Mouse (Mus musculus): ENCODE measurements around the gene Slc44a3. TPM values are rescaled to one million over a fixed set of nuclear protein-coding genes. Genes with fewer than 3 reads are reported as not detected.
"Not testable (repeated sequence)": the region's sequence is repeated elsewhere in the genome, so short reads cannot be mapped to it uniquely, and the experiment has no call there.

Slc44a3 gene
- polyA plus RNA-seq, 1 experiment from 2014 or later: 15.2 TPM

GRCm38 (mm10) chr3:121552723-121553122 is 20.5 kb upstream of the Slc44a3 start:
- Histone ChIP-seq H3K4me2 (no peak overlapping the region), H3K4me3 (replicated peaks) (no peak overlapping the region), H3K9ac (no peak overlapping the region), H3K27ac (replicated peaks) (no peak overlapping the region), H3K4me1 (replicated peaks) (peaks cover 13% of the 10 kb centered on the region), H3K9me3 (replicated peaks) (no peaks in the 10 kb centered on the region), H3K36me3 (replicated peaks) (no peaks in the 10 kb centered on the region), H3K27me3 (no peaks in the 10 kb centered on the region)
- no peak for ATAC-seq (ENCODE audit: insufficient read depth)
- 76% methylated on average over 11 of the region's 11 CpGs for WGBS (ENCODE audit: insufficient replicate concordance)

GRCm38 (mm10) chr3:121550370-121550769 is 18.2 kb upstream of the Slc44a3 start:
- 9% methylated on average over 1 of the region's 1 CpGs for WGBS (ENCODE audit: insufficient replicate concordance)

GRCm38 (mm10) chr3:121547851-121548624 is 15.8 kb upstream of the Slc44a3 start:
- Histone ChIP-seq H3K27ac (replicated peaks) (0 out of 2 replicates have a peak overlapping the region, but pooled peaks have one; percentile 34), H3K4me2 (peak overlapping the region; percentile 36)

More at GRCm38 (mm10) chr3:121550370-121550769, 18.2 kb upstream of the Slc44a3 start:
- no peaks in the 10 kb centered on the region for H3K9me3 ChIP-seq (replicated peaks)
- H3K36me3 ChIP-seq (replicated peaks): no peaks in the 10 kb centered on the region
- no peak for ATAC-seq (ENCODE audit: insufficient read depth)
- H3K9ac ChIP-seq: no peak overlapping the region
- H3K4me2 ChIP-seq: no peak overlapping the region
- no peaks in the 10 kb centered on the region for H3K4me1 ChIP-seq (replicated peaks)
- H3K27ac ChIP-seq (replicated peaks): no peak overlapping the region
- no peaks in the 10 kb centered on the region for H3K27me3 ChIP-seq
- H3K4me3 ChIP-seq (replicated peaks): no peak overlapping the region

GRCm38 (mm10) chr3:121540621-121541020 is 8.4 kb upstream of the Slc44a3 start:
- Histone ChIP-seq H3K4me1 (replicated peaks) (no peaks in the 10 kb centered on the region; the same call in 1 of the 2 replicates), H3K36me3 (replicated peaks) (no peaks in the 10 kb centered on the region), H3K4me2 (no peak overlapping the region), H3K27me3 (no peaks in the 10 kb centered on the region), H3K27ac (replicated peaks) (no peak overlapping the region), H3K9me3 (replicated peaks) (no peaks in the 10 kb centered on the region), H3K9ac (no peak overlapping the region), H3K4me3 (replicated peaks) (no peak overlapping the region)
- 41% methylated on average over 5 of the region's 5 CpGs for WGBS (ENCODE audit: insufficient replicate concordance)
- ATAC-seq (ENCODE audit: insufficient read depth): no peak

More at GRCm38 (mm10) chr3:121547851-121548624, 15.8 kb upstream of the Slc44a3 start:
- H3K4me1 ChIP-seq (replicated peaks): no peaks in the 10 kb centered on the region
- no peaks in the 10 kb centered on the region for H3K36me3 ChIP-seq (replicated peaks)
- WGBS (ENCODE audit: insufficient replicate concordance): 14% methylated on average over 15 of the region's 15 CpGs
- H3K9ac ChIP-seq: no peak overlapping the region
- H3K9me3 ChIP-seq (replicated peaks): no peaks in the 10 kb centered on the region
- ATAC-seq (ENCODE audit: insufficient read depth): no peak
- no peaks in the 10 kb centered on the region for H3K27me3 ChIP-seq
- H3K4me3 ChIP-seq (replicated peaks): no peak overlapping the region; the same call in 1 of the 2 replicates

- no peak for ATAC-seq (ENCODE audit: insufficient read depth)
- Histone ChIP-seq H3K27ac (replicated peaks) (no peak overlapping the region), H3K4me2 (no peak overlapping the region), H3K9ac (no peak overlapping the region), H3K9me3 (replicated peaks) (no peaks in the 10 kb centered on the region), H3K4me3 (replicated peaks) (no peak overlapping the region), H3K4me1 (replicated peaks) (no peaks in the 10 kb centered on the region; the same call in 1 of the 2 replicates), H3K36me3 (replicated peaks) (no peaks in the 10 kb centered on the region), H3K27me3 (no peaks in the 10 kb centered on the region)
- WGBS (ENCODE audit: insufficient replicate concordance): 28% methylated on average over 8 of the region's 8 CpGs
These were observed 7.7 kb upstream of the Slc44a3 start for GRCm38 (mm10) chr3:121539871-121540431.

GRCm38 (mm10) chr3:121538847-121539246 is 6.6 kb upstream of the Slc44a3 start:
- not testable (repeated sequence) for ATAC-seq (ENCODE audit: insufficient read depth); H3K27ac ChIP-seq (replicated peaks)
- WGBS (ENCODE audit: insufficient replicate concordance): 66% methylated on average over 3 of the region's 3 CpGs

GRCm38 (mm10) chr3:121537996-121538395 is 5.8 kb upstream of the Slc44a3 start:
- ATAC-seq (ENCODE audit: insufficient read depth): no peak

More at GRCm38 (mm10) chr3:121538847-121539246, 6.6 kb upstream of the Slc44a3 start:
- H3K27me3 ChIP-seq; H3K4me2 ChIP-seq; H3K4me1 ChIP-seq (replicated peaks); H3K9ac ChIP-seq; H3K36me3 ChIP-seq (replicated peaks); H3K9me3 ChIP-seq (replicated peaks); H3K4me3 ChIP-seq (replicated peaks): not testable (repeated sequence)

GRCm38 (mm10) chr3:121536803-121537202 is 4.6 kb upstream of the Slc44a3 start:
- Histone ChIP-seq H3K27ac (replicated peaks) (no peak overlapping the region), H3K9me3 (replicated peaks) (no peaks in the 10 kb centered on the region), H3K4me1 (replicated peaks) (peaks cover 2% of the 10 kb centered on the region), H3K4me2 (no peak overlapping the region), H3K36me3 (replicated peaks) (no peaks in the 10 kb centered on the region), H3K9ac (no peak overlapping the region), H3K27me3 (peaks cover 12% of the 10 kb centered on the region), H3K4me3 (replicated peaks) (no peak overlapping the region)
- no peak for ATAC-seq (ENCODE audit: insufficient read depth)
- WGBS (ENCODE audit: insufficient replicate concordance): 37% methylated on average over 9 of the region's 9 CpGs

More at GRCm38 (mm10) chr3:121537996-121538395, 5.8 kb upstream of the Slc44a3 start:
- no peaks in the 10 kb centered on the region for H3K36me3 ChIP-seq (replicated peaks)
- whole genome bisulfite sequencing (ENCODE audit: insufficient replicate concordance): 71% methylated on average over 3 of the region's 3 CpGs
- H3K4me1 ChIP-seq (replicated peaks): no peaks in the 10 kb centered on the region; the same call in 1 of the 2 replicates
- no peak overlapping the region for H3K9ac ChIP-seq
- no peak overlapping the region for H3K27ac ChIP-seq (replicated peaks)
- H3K4me3 ChIP-seq (replicated peaks): no peak overlapping the region
- H3K27me3 ChIP-seq: 0 out of 2 replicates have a peak, but pooled peaks cover 3% of the 10 kb centered on the region
- no peak overlapping the region for H3K4me2 ChIP-seq
- no peaks in the 10 kb centered on the region for H3K9me3 ChIP-seq (replicated peaks)

GRCm38 (mm10) chr3:121535813-121536504 is 3.8 kb upstream of the Slc44a3 start:
- Histone ChIP-seq H3K36me3 (replicated peaks) (no peaks in the 10 kb centered on the region), H3K9me3 (replicated peaks) (no peaks in the 10 kb centered on the region), H3K27me3 (peaks cover 16% of the 10 kb centered on the region), H3K4me2 (no peak overlapping the region), H3K4me3 (replicated peaks) (no peak overlapping the region), H3K4me1 (replicated peaks) (peaks cover 2% of the 10 kb centered on the region), H3K27ac (replicated peaks) (no peak overlapping the region), H3K9ac (no peak overlapping the region)
- WGBS (ENCODE audit: insufficient replicate concordance): 63% methylated on average over 3 of the region's 3 CpGs
- no peak for ATAC-seq (ENCODE audit: insufficient read depth)

GRCm38 (mm10) chr3:121531370-121532148 is 645 bp downstream of the Slc44a3 start:
- H3K4me3 ChIP-seq (replicated peaks): peak overlapping the region; percentile 46
- peak; percentile 12; the same call in 1 of the 2 replicates for ATAC-seq (ENCODE audit: insufficient read depth)
- no peaks in the 10 kb centered on the region for H3K9me3 ChIP-seq (replicated peaks)
- H3K4me1 ChIP-seq (replicated peaks): peaks cover 2% of the 10 kb centered on the region; the same call in 1 of the 2 replicates
- H3K27ac ChIP-seq (replicated peaks): peak overlapping the region; percentile 58
- 49% methylated on average over 16 of the region's 16 CpGs for WGBS (ENCODE audit: insufficient replicate concordance)
- peak overlapping the region; percentile 41 for H3K4me2 ChIP-seq
- H3K36me3 ChIP-seq (replicated peaks): no peaks in the 10 kb centered on the region
- peaks cover 20% of the 10 kb centered on the region for H3K27me3 ChIP-seq
- H3K9ac ChIP-seq: no peak overlapping the region; the same call in 1 of the 2 replicates

Measured in liver, embryonic 15.5 days (tissue).